Mouse (Mus musculus) lung, adult 2 months (tissue): ENCODE measurements around the gene Ugdh.

Source experiments
- CTCF ChIP-seq: fragments of 200-500 bp; IDR thresholded peaks from 2 replicates; pipeline ENCODE4 v1.5.1; 2011; ENCODE audit warnings: mild to moderate bottlenecking, low read length, control low read depth; ENCODE audit not compliant: insufficient read depth
- POLR2A ChIP-seq: fragments of 200-500 bp; IDR thresholded peaks from 2 replicates; pipeline ENCODE4 v1.6.1; 2011; ENCODE audit warnings: low read depth, mild to moderate bottlenecking, control low read depth, low read length, borderline replicate concordance; ENCODE audit errors: extremely low read depth

DNA sequence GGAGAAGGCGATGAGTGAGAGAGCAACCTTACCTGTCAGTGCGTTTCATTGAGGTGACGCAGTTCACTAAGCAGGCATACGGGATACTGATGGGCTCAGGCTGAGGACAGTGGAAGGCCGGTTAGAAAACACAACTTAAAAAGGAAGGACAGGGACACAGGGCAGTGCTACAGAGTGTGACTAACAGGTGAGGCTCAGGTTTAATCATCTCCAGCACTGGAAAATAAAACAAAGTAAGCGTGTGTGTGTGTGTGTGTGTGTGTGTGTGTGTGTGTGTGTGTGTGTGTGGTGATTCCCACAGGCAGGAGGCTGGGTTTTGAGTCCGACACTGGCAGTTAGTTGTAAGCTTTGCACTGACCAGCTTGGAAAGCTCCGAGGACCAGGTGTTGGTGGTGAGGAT, 12.9 kb downstream of the Ugdh start:
- no peak for TF ChIP-seq CTCF
- no peak for TF ChIP-seq POLR2A
